Mouse (Mus musculus) liver, postnatal 0 days (tissue): ENCODE data around the gene Mafg. TPM values are rescaled to one million over a fixed set of nuclear protein-coding genes. Genes with fewer than 3 reads are reported as not detected.
"Not testable (repeated sequence)": the region's sequence is repeated elsewhere in the genome, so short reads cannot be mapped to it uniquely, and the experiment has no call there.

Source experiments
- ATAC-seq: fragments of 200-750 bp; cut with Nextera tagmentation; 2 replicates; pipeline ENCODE4 v1.8.0; 2017; ENCODE audit warnings: mild to moderate bottlenecking, moderate library complexity
- DNase-seq: peaks from one replicate; pipeline ENCODE4 v3.0.0-alpha.2; 2016
- H3K27ac ChIP-seq: fragments of 300-500 bp; sonication (generic); 2 replicates; pipeline ENCODE4 v1.5.1; 2014; ENCODE audit warnings: antibody characterized with exemption, moderate library complexity, mild to moderate bottlenecking, low read depth
- H3K27me3 ChIP-seq: fragments of 300-500 bp; sonication (generic); 2 replicates; pipeline ENCODE4 v1.6.1; 2014; ENCODE audit warnings: low read length, control low read depth, mixed read lengths; ENCODE audit not compliant: insufficient read depth
- H3K36me3 ChIP-seq: fragments of 300-500 bp; sonication (generic); replicated peaks from 2 replicates; pipeline ENCODE4 v1.6.1; 2014; ENCODE audit warnings: mild to moderate bottlenecking, control low read depth, low read length, moderate library complexity, mixed read lengths; ENCODE audit not compliant: insufficient read depth
- H3K4me1 ChIP-seq: fragments of 300-500 bp; sonication (generic); 2 replicates; pipeline ENCODE4 v1.6.1; 2014; ENCODE audit warnings: antibody characterized with exemption, mild to moderate bottlenecking, control low read depth; ENCODE audit not compliant: insufficient read depth
- H3K4me2 ChIP-seq: fragments of 300-500 bp; sonication (generic); 2 replicates; pipeline ENCODE4 v1.6.1; 2014; ENCODE audit warnings: low read depth, mild to moderate bottlenecking, low read length, moderate library complexity, mixed read lengths
- H3K4me3 ChIP-seq: fragments of 300-500 bp; sonication (generic); 2 replicates; pipeline ENCODE4 v1.5.1; 2014; ENCODE audit warnings: low read depth, low read length
- H3K9ac ChIP-seq: fragments of 300-500 bp; sonication (generic); replicated peaks from 2 replicates; pipeline ENCODE4 v1.6.1; 2014; ENCODE audit warnings: mild to moderate bottlenecking, moderate library complexity
- H3K9me3 ChIP-seq: fragments of 300-500 bp; sonication (generic); 2 replicates; pipeline ENCODE4 v1.6.1; 2016; ENCODE audit warnings: mild to moderate bottlenecking, control low read depth, low read length, mixed read lengths
- CTCF ChIP-seq: sonication (generic); IDR thresholded peaks from 2 replicates; pipeline ENCODE4 v1.5.1; 2016; ENCODE audit warnings: antibody characterized with exemption, low read depth
- EP300 ChIP-seq: IDR thresholded peaks from 2 replicates; pipeline ENCODE4 v1.6.1; 2016; ENCODE audit warnings: antibody characterized with exemption, low read depth, mild to moderate bottlenecking
- WGBS: fragments of 180-500 bp; shearing (Covaris S2); extraction: QIAGEN DNeasy Blood & Tissue Kit; methylation state at CpG from one replicate; pipeline ENCODE4 v1.1.7; 2014; ENCODE audit not compliant: insufficient replicate concordance; 5-methylcytosine and 5-hydroxymethylcytosine counted together
- polyA plus RNA-seq: library from polyadenylated mRNA; unstranded; fragments of >200 nt; fragmentation: Nextera tagmentation; extraction: Ambion mirVana; gene quantifications from 2 replicates; pipeline ENCODE4 v1.2.1, GENCODE M21; 2015

The Mafg gene
- polyA plus RNA-seq = 30.8 and 35.8 TPM in 2 replicates

- 13% methylated on average over 52 of the region's 58 CpGs for WGBS
- peak within 1 kb of the TSS; percentile 98 for H3K9ac ChIP-seq
- peaks cover 5% of the 10 kb centered on the region for H3K36me3 ChIP-seq
- peak within 1 kb of the TSS; percentile 96 for H3K4me3 ChIP-seq
- H3K27me3 ChIP-seq = no peaks in the 10 kb centered on the region
- DNase-seq = peak; percentile 94
- peak within 1 kb of the TSS; percentile 84 for H3K4me2 ChIP-seq
- peaks cover 45% of the 10 kb centered on the region for H3K4me1 ChIP-seq
- TF ChIP-seq CTCF (no peak), EP300 (no peak)
- ATAC-seq = peak; percentile 65
- H3K27ac ChIP-seq = peak within 1 kb of the TSS; percentile 99
- H3K9me3 ChIP-seq = no peaks in the 10 kb centered on the region
Observed at GRCm38 (mm10) chr11:120633520-120634343, at the start of gene Mafg. Gene Mafg (minus strand): TSS chr11:120633600.

DNA sequence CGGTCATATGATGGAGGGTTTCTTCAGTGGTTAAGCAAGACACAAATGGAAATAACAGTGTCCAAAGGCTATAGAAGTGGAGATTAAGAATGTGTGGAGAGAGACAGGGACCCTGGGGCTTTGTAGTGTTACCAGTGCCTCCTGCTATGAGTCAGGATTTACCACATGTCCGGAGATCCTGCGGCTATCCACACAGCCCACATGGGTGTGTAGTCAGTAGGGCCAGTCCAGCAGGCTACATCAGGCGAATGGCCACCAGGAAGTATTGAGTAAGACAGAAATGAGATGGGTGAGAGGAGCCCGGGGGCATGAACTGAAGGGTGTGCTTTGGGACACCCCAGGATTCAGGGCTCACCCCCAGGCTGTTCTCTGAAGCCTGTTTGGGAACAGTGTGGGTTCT is 49.3 kb upstream of the Mafg start:
- ATAC-seq (no peak), DNase-seq (no peak)
- Histone ChIP-seq H3K36me3 (peaks cover 37% of the 10 kb centered on the region), H3K4me3 (no peak overlapping the region), H3K27me3 (no peaks in the 10 kb centered on the region), H3K4me1 (peaks cover 11% of the 10 kb centered on the region; the same call in 1 of the 2 replicates), H3K27ac (no peak overlapping the region), H3K9ac (no peak overlapping the region), H3K4me2 (no peak overlapping the region), H3K9me3 (no peaks in the 10 kb centered on the region)
- WGBS = 87% methylated on average over 5 of the region's 5 CpGs
- TF ChIP-seq CTCF (no peak), EP300 (no peak)

GRCm38 (mm10) chr11:120679909-120680308 is 46.5 kb upstream of the Mafg start:
- WGBS = 65% methylated on average over 3 of the region's 3 CpGs
- TF ChIP-seq EP300 (no peak), CTCF (peak; percentile 75)
- Histone ChIP-seq H3K27me3 (no peaks in the 10 kb centered on the region), H3K4me1 (peaks cover 18% of the 10 kb centered on the region), H3K4me2 (no peak overlapping the region), H3K9ac (no peak overlapping the region), H3K36me3 (peaks cover 31% of the 10 kb centered on the region), H3K27ac (0 out of 2 replicates have a peak overlapping the region, but pooled peaks have one; percentile 13), H3K9me3 (no peaks in the 10 kb centered on the region), H3K4me3 (no peak overlapping the region)
- peak; percentile 52 for DNase-seq
- ATAC-seq = peak; percentile 73

DNA sequence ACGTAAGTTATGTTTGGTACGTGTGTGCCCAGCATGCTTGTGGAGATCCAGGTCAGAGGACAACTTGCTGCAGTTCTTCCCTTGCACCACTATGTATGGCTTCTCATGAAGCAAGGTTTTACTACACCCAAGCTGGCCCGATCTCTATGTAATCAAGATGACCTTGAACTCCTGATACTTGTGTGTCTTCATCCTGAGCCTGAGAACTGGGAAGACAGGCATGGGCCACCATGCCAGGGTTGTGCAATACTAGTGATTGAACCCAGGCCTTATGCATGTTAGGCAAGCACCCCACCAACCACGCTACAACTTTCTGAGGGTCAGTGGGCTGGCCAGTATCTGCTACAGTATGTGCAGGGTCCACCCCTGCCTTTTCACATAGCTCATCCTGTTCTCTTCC is 43.6 kb upstream of the Mafg start:
- Histone ChIP-seq H3K9ac (no peak overlapping the region), H3K27ac (0 out of 2 replicates have a peak overlapping the region, but pooled peaks have one; percentile 55), H3K36me3 (peaks cover 29% of the 10 kb centered on the region), H3K4me2 (no peak overlapping the region), H3K9me3 (no peaks in the 10 kb centered on the region), H3K27me3 (no peaks in the 10 kb centered on the region), H3K4me1 (peaks cover 37% of the 10 kb centered on the region), H3K4me3 (no peak overlapping the region)
- DNase-seq (no peak), ATAC-seq (no peak)
- TF ChIP-seq EP300 (no peak), CTCF (no peak)
- WGBS = 79% methylated on average over 4 of the region's 4 CpGs

DNA sequence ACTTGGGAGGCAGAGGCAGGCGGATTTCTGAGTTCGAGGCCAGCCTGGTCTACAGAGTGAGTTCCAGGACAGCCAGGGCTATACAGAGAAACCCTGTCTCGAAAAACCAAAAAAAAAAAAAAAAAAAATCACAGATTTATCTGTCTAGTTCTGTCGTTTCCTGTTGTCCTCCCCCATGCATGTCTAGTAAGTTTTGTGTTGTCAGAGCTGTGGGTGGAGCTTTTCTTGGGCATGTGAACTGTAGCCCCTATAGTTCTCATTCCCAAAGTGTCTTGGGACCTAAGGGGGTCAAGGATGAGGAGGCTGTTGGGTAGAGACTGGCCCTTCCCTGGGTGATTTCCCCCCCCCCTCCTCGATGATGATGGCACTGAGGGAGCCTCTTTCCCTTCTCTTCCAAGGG is 42.5 kb upstream of the Mafg start:
- H3K9me3 ChIP-seq, H3K27ac ChIP-seq, H3K27me3 ChIP-seq, H3K4me3 ChIP-seq, H3K4me2 ChIP-seq, DNase-seq, ATAC-seq: not testable (repeated sequence)
- peaks cover 37% of the 10 kb centered on the region for H3K4me1 ChIP-seq
- H3K9ac ChIP-seq = 0 out of 2 replicates have a peak overlapping the region, but pooled peaks have one; percentile 16
- peaks cover 22% of the 10 kb centered on the region for H3K36me3 ChIP-seq
- WGBS = 66% methylated on average over 4 of the region's 5 CpGs

GRCm38 (mm10) chr11:120673594-120674122 is 40.3 kb upstream of the Mafg start:
- Histone ChIP-seq H3K9me3 (no peaks in the 10 kb centered on the region), H3K27ac (peak overlapping the region; percentile 83), H3K4me1 (peaks cover 37% of the 10 kb centered on the region), H3K4me2 (peak overlapping the region; percentile 79), H3K4me3 (peak overlapping the region; percentile 75), H3K36me3 (peaks cover 9% of the 10 kb centered on the region), H3K9ac (peak overlapping the region; percentile 71), H3K27me3 (no peaks in the 10 kb centered on the region)
- ATAC-seq (peak; percentile 16), DNase-seq (no peak)
- 30% methylated on average over 12 of the region's 12 CpGs for WGBS
- TF ChIP-seq CTCF (no peak), EP300 (peak; percentile 48; the same call in 1 of the 2 replicates)
